Mouse (Mus musculus): ENCODE measurements around the gene Kcmf1. TPM values are rescaled to one million over a fixed set of nuclear protein-coding genes. Genes with fewer than 3 reads are reported as not detected.

Gene Kcmf1
- polyA plus RNA-seq, 1 experiment from 2014 or later: 30.2 TPM

GRCm38 (mm10) chr6:72902254-72902990 is 2.6 kb upstream of the Kcmf1 start:
- H3K9ac ChIP-seq (ENCODE audit: low read depth, low read length): no peak overlapping the region
- peaks cover 14% of the 10 kb centered on the region for H3K4me1 ChIP-seq (ENCODE audit: control insufficient read depth, insufficient read depth, low read depth, low read length)
- no peaks in the 10 kb centered on the region for H3K9me3 ChIP-seq (ENCODE audit: control insufficient read depth, low read length)
- H3K36me3 ChIP-seq (ENCODE audit: control insufficient read depth, insufficient read depth, low read length): no peaks in the 10 kb centered on the region
- WGBS: 77% methylated on average over 6 of the region's 6 CpGs
- H3K4me2 ChIP-seq (ENCODE audit: low read length): no peak overlapping the region
- H3K4me3 ChIP-seq (ENCODE audit: low read length): no peak overlapping the region
- H3K27ac ChIP-seq (ENCODE audit: low read depth, low read length): no peak overlapping the region
- H3K27me3 ChIP-seq (replicated peaks; ENCODE audit: control insufficient read depth, insufficient read depth, low read length): no peaks in the 10 kb centered on the region
- no peak for ATAC-seq

DNA sequence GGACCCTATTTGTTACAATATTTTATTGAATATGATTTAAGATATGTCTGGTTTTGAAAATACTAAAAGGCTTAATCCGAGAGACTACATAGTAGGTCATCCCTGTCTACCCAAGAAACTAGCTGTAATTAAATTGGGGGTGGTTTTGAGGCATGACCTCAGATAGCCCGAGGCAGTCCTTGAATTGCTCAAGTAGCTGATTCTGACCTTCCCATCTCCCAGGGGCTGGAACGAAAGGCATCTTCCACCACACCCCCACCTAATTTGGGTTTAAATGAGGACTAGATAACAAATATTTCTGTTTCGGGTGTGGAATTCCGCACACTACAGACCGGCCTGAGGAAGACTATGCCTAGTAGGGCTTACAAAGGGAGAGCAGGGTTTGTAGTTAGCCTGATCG is 1.2 kb upstream of the Kcmf1 start:
- ATAC-seq: no peak
- Histone ChIP-seq H3K4me2 (ENCODE audit: low read length) (peak overlapping the region; percentile 87), H3K4me3 (ENCODE audit: low read length) (peak overlapping the region; percentile 98; the same call in 1 of the 2 replicates), H3K27me3 (replicated peaks; ENCODE audit: control insufficient read depth, insufficient read depth, low read length) (no peaks in the 10 kb centered on the region), H3K9ac (ENCODE audit: low read depth, low read length) (no peak overlapping the region), H3K9me3 (ENCODE audit: control insufficient read depth, low read length) (no peaks in the 10 kb centered on the region), H3K4me1 (ENCODE audit: control insufficient read depth, insufficient read depth, low read depth, low read length) (peaks cover 17% of the 10 kb centered on the region), H3K27ac (ENCODE audit: low read depth, low read length) (no peak overlapping the region), H3K36me3 (ENCODE audit: control insufficient read depth, insufficient read depth, low read length) (no peaks in the 10 kb centered on the region)
- WGBS: 61% methylated on average over 7 of the region's 7 CpGs

DNA sequence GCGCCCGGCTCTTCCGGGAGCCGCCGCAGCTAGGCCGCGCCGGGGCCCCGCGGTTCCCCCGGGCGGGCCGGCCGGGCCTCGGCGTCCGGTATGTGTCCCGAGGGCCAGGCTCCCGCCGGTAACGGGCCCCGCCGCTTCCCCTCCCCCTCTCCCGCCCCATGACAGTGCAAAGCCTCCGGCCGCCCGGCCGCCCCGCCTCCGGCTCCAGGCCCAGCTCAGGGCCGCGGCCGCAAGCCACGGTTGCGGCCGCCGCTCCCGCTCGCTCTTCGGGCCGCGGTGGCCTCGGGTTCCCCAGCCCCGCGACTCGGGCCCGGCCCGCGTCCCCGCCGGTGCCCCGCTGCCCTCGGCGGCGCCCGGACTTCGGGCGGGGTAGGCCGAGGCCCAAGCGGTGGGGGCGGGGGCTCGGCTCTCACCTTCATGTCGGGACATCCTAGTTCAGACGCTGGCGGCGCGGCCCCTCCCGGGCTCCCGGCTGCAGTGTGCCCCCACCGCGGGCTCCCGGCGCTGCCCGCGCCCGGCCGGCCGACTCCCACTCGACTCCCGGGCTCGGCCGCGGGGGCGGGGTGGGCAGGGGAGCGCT is 488 bp downstream of the Kcmf1 start:
- WGBS: 0% methylated on average over 20 of the region's 85 CpGs
- ATAC-seq: peak; percentile 72

GRCm38 (mm10) chr6:72898244-72899200 is 1.3 kb downstream of the Kcmf1 start:
- Histone ChIP-seq H3K27me3 (replicated peaks; ENCODE audit: control insufficient read depth, insufficient read depth, low read length) (no peaks in the 10 kb centered on the region), H3K36me3 (ENCODE audit: control insufficient read depth, insufficient read depth, low read length) (no peaks in the 10 kb centered on the region), H3K9ac (ENCODE audit: low read depth, low read length) (peak overlapping the region; percentile 100), H3K4me3 (ENCODE audit: low read length) (peak overlapping the region; percentile 98), H3K4me1 (ENCODE audit: control insufficient read depth, insufficient read depth, low read depth, low read length) (peaks cover 20% of the 10 kb centered on the region), H3K4me2 (ENCODE audit: low read length) (peak overlapping the region; percentile 87), H3K27ac (ENCODE audit: low read depth, low read length) (peak overlapping the region; percentile 98), H3K9me3 (ENCODE audit: control insufficient read depth, low read length) (no peaks in the 10 kb centered on the region)
- peak; percentile 60 for ATAC-seq
- WGBS: 1% methylated on average over 41 of the region's 71 CpGs

More for the DNA sequence above, 488 bp downstream of the Kcmf1 start:
- Histone ChIP-seq H3K4me2 (ENCODE audit: low read length) (peak overlapping the region; percentile 87), H3K27me3 (replicated peaks; ENCODE audit: control insufficient read depth, insufficient read depth, low read length) (no peaks in the 10 kb centered on the region), H3K9ac (ENCODE audit: low read depth, low read length) (peak overlapping the region; percentile 100), H3K36me3 (ENCODE audit: control insufficient read depth, insufficient read depth, low read length) (no peaks in the 10 kb centered on the region), H3K4me3 (ENCODE audit: low read length) (peak overlapping the region; percentile 98), H3K9me3 (ENCODE audit: control insufficient read depth, low read length) (no peaks in the 10 kb centered on the region), H3K27ac (ENCODE audit: low read depth, low read length) (peak overlapping the region; percentile 98), H3K4me1 (ENCODE audit: control insufficient read depth, insufficient read depth, low read depth, low read length) (peaks cover 20% of the 10 kb centered on the region)

DNA sequence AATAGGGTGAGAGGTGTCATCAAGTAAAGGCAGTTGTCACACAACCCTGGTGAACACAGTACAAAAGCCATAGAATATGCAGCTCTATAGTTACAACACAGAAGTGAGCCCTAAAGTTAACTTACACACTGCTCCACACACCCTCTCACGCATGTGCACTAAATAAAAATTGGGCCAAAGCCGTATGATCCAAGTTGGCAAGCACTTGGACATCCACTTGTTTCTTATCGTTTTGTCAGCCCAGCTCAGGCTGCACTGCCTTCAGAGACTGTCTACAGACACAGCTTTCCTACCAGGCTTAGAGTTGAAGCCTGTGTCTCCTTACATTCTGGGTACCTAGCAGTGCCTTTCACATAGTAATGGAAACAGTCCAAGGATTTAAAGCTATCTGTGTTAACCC is 4.8 kb downstream of the Kcmf1 start:
- no peak overlapping the region for H3K4me3 ChIP-seq (ENCODE audit: low read length)
- no peak overlapping the region for H3K4me2 ChIP-seq (ENCODE audit: low read length)
- H3K27me3 ChIP-seq (replicated peaks; ENCODE audit: control insufficient read depth, insufficient read depth, low read length): no peaks in the 10 kb centered on the region
- no peaks in the 10 kb centered on the region for H3K9me3 ChIP-seq (ENCODE audit: control insufficient read depth, low read length)
- no peaks in the 10 kb centered on the region for H3K36me3 ChIP-seq (ENCODE audit: control insufficient read depth, insufficient read depth, low read length)
- H3K9ac ChIP-seq (ENCODE audit: low read depth, low read length): no peak overlapping the region
- peaks cover 15% of the 10 kb centered on the region for H3K4me1 ChIP-seq (ENCODE audit: control insufficient read depth, insufficient read depth, low read depth, low read length)
- no peak overlapping the region for H3K27ac ChIP-seq (ENCODE audit: low read depth, low read length)
- no peak for ATAC-seq
- WGBS: 78% methylated on average over 3 of the region's 3 CpGs

DNA sequence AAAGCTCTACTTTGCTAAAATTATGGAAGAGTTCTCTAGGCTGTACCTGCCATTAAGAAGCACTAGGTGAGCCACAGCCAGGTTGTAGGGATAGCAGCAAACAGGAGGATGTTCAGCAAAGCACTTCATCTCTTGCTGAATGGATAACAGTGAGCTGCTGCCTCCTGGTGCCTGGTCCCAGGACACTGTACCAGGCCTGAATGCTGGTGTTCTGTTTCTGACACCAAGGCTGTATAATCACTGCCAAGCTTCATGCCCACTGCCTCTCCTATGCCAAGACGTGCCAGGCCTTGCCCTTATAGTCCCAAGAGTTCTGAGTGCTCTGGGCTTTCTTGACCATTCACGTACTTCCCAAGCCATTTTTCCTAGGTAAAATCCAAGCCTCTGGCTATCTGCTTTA is 8.5 kb downstream of the Kcmf1 start:
- H3K4me2 ChIP-seq (ENCODE audit: low read length): no peak overlapping the region
- H3K9me3 ChIP-seq (ENCODE audit: control insufficient read depth, low read length): no peaks in the 10 kb centered on the region
- H3K36me3 ChIP-seq (ENCODE audit: control insufficient read depth, insufficient read depth, low read length): no peaks in the 10 kb centered on the region
- H3K4me1 ChIP-seq (ENCODE audit: control insufficient read depth, insufficient read depth, low read depth, low read length): peaks cover 5% of the 10 kb centered on the region
- H3K4me3 ChIP-seq (ENCODE audit: low read length): no peak overlapping the region
- no peak overlapping the region for H3K27ac ChIP-seq (ENCODE audit: low read depth, low read length)
- no peak overlapping the region for H3K9ac ChIP-seq (ENCODE audit: low read depth, low read length)
- 90% methylated on average over 2 of the region's 2 CpGs for WGBS
- peak; percentile 57; the same call in 1 of the 2 replicates for ATAC-seq
- H3K27me3 ChIP-seq (replicated peaks; ENCODE audit: control insufficient read depth, insufficient read depth, low read length): no peaks in the 10 kb centered on the region

GRCm38 (mm10) chr6:72888655-72889054 is 11.1 kb downstream of the Kcmf1 start:
- no peak for ATAC-seq
- 91% methylated on average over 2 of the region's 2 CpGs for WGBS
- no peaks in the 10 kb centered on the region for H3K36me3 ChIP-seq (ENCODE audit: control insufficient read depth, insufficient read depth, low read length)
- no peaks in the 10 kb centered on the region for H3K9me3 ChIP-seq (ENCODE audit: control insufficient read depth, low read length)
- no peak overlapping the region for H3K27ac ChIP-seq (ENCODE audit: low read depth, low read length)
- no peaks in the 10 kb centered on the region for H3K27me3 ChIP-seq (replicated peaks; ENCODE audit: control insufficient read depth, insufficient read depth, low read length)
- no peak overlapping the region for H3K4me3 ChIP-seq (ENCODE audit: low read length)
- H3K4me2 ChIP-seq (ENCODE audit: low read length): no peak overlapping the region
- peaks cover 3% of the 10 kb centered on the region for H3K4me1 ChIP-seq (ENCODE audit: control insufficient read depth, insufficient read depth, low read depth, low read length)
- H3K9ac ChIP-seq (ENCODE audit: low read depth, low read length): no peak overlapping the region

DNA sequence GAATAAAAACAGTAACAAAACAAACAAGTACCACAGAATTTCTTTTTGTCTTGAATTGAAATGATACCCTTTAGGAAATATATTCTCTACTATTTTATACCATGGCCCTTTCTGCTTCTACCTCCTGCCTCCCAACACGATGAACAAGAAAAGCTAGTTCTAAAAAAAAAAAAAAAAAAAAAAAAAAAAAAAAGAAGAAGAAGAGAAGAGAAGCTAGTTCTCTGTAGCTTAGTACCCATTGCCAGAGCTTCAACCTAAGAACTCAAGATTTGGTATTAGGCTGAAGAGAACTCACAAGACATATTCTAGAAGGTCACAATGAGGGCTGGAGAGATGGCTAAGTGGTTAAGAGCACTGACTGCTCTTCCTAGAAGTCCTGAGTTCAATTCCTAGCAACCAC is 14.5 kb downstream of the Kcmf1 start:
- no peaks in the 10 kb centered on the region for H3K9me3 ChIP-seq (ENCODE audit: control insufficient read depth, low read length)
- no peaks in the 10 kb centered on the region for H3K36me3 ChIP-seq (ENCODE audit: control insufficient read depth, insufficient read depth, low read length)
- no peak for ATAC-seq
- no peak overlapping the region for H3K9ac ChIP-seq (ENCODE audit: low read depth, low read length)
- no peak overlapping the region for H3K27ac ChIP-seq (ENCODE audit: low read depth, low read length)
- no peak overlapping the region for H3K4me3 ChIP-seq (ENCODE audit: low read length)
- H3K4me1 ChIP-seq (ENCODE audit: control insufficient read depth, insufficient read depth, low read depth, low read length): peaks cover 5% of the 10 kb centered on the region
- H3K27me3 ChIP-seq (replicated peaks; ENCODE audit: control insufficient read depth, insufficient read depth, low read length): no peaks in the 10 kb centered on the region
- H3K4me2 ChIP-seq (ENCODE audit: low read length): no peak overlapping the region
- WGBS: 76% methylated on average over 1 of the region's 1 CpGs

GRCm38 (mm10) chr6:72884767-72885166 is 15.0 kb downstream of the Kcmf1 start:
- Histone ChIP-seq H3K4me2 (ENCODE audit: low read length) (no peak overlapping the region), H3K27ac (ENCODE audit: low read depth, low read length) (no peak overlapping the region), H3K9me3 (ENCODE audit: control insufficient read depth, low read length) (no peaks in the 10 kb centered on the region), H3K4me3 (ENCODE audit: low read length) (no peak overlapping the region), H3K4me1 (ENCODE audit: control insufficient read depth, insufficient read depth, low read depth, low read length) (peaks cover 3% of the 10 kb centered on the region), H3K9ac (ENCODE audit: low read depth, low read length) (no peak overlapping the region), H3K27me3 (replicated peaks; ENCODE audit: control insufficient read depth, insufficient read depth, low read length) (no peaks in the 10 kb centered on the region), H3K36me3 (ENCODE audit: control insufficient read depth, insufficient read depth, low read length) (no peaks in the 10 kb centered on the region)
- WGBS: 84% methylated on average over 3 of the region's 3 CpGs
- ATAC-seq: no peak

Data from hindbrain, embryonic 16.5 days (tissue).